Mouse (Mus musculus) adrenal gland, adult 8-10 months (tissue): Measurements from ENCODE around the gene Tbc1d22a. TPM values are rescaled to one million over a fixed set of nuclear protein-coding genes. Genes with fewer than 3 reads are reported as not detected.

ENCODE experiments used
- DNase-seq: peaks from one replicate; pipeline ENCODE4 v3.0.0; 2022
- total RNA-seq, 4 experiments: library from RNA; stranded (reverse); gene quantifications; 2 replicates each; pipeline ENCODE4 v1.2.4; 2022

Tbc1d22a gene
- total RNA-seq, 4 experiments from 2014 or later: 36.6 to 49.1 (median 43.4) TPM

- DNase-seq: no peak
Measured at GRCm38 (mm10) chr15:86462636-86463035, 248.4 kb downstream of the Tbc1d22a start.

- no peak for DNase-seq
Measured at GRCm38 (mm10) chr15:86468082-86468481, 253.8 kb downstream of the Tbc1d22a start.

GRCm38 (mm10) chr15:86471136-86471535, 256.9 kb downstream of the Tbc1d22a start:
- DNase-seq: no peak

- no peak for DNase-seq
Measured at GRCm38 (mm10) chr15:86473473-86473872, 259.2 kb downstream of the Tbc1d22a start.

GRCm38 (mm10) chr15:86474951-86475350, 260.7 kb downstream of the Tbc1d22a start:
- no peak for DNase-seq

- no peak for DNase-seq
Measured at GRCm38 (mm10) chr15:86476483-86476882, 262.2 kb downstream of the Tbc1d22a start.

GRCm38 (mm10) chr15:86477032-86477431, 262.8 kb downstream of the Tbc1d22a start:
- no peak for DNase-seq

- no peak for DNase-seq
Measured at GRCm38 (mm10) chr15:86477471-86477992, 263.3 kb downstream of the Tbc1d22a start.

- DNase-seq: peak; percentile 9
Measured at GRCm38 (mm10) chr15:86478685-86479502, 264.6 kb downstream of the Tbc1d22a start.

- no peak for DNase-seq
Measured at GRCm38 (mm10) chr15:86482362-86482761, 268.1 kb downstream of the Tbc1d22a start.

GRCm38 (mm10) chr15:86485815-86486214, 271.6 kb downstream of the Tbc1d22a start:
- DNase-seq: no peak

- no peak for DNase-seq
Measured at GRCm38 (mm10) chr15:86487359-86487758, 273.1 kb downstream of the Tbc1d22a start.

GRCm38 (mm10) chr15:86491434-86492099, 277.3 kb downstream of the Tbc1d22a start:
- DNase-seq: no peak

GRCm38 (mm10) chr15:86492636-86493035, 278.4 kb downstream of the Tbc1d22a start:
- DNase-seq: no peak

GRCm38 (mm10) chr15:86496209-86496608, 281.9 kb downstream of the Tbc1d22a start:
- DNase-seq: no peak

GRCm38 (mm10) chr15:86496646-86497045, 282.4 kb downstream of the Tbc1d22a start:
- no peak for DNase-seq

- no peak for DNase-seq
Measured at GRCm38 (mm10) chr15:86500536-86500935, 286.3 kb downstream of the Tbc1d22a start.

GRCm38 (mm10) chr15:86503413-86503812, 289.2 kb downstream of the Tbc1d22a start:
- DNase-seq: no peak

- no peak for DNase-seq
Measured at GRCm38 (mm10) chr15:86506666-86507065, 292.4 kb downstream of the Tbc1d22a start.

GRCm38 (mm10) chr15:86507546-86507945, 293.3 kb downstream of the Tbc1d22a start:
- no peak for DNase-seq

GRCm38 (mm10) chr15:86508406-86509176, 294.3 kb downstream of the Tbc1d22a start:
- DNase-seq: no peak

GRCm38 (mm10) chr15:86509601-86510000, 295.3 kb downstream of the Tbc1d22a start:
- no peak for DNase-seq

GRCm38 (mm10) chr15:86511181-86511580, 296.9 kb downstream of the Tbc1d22a start:
- no peak for DNase-seq
